Mouse (Mus musculus): ENCODE data around the gene Gm7995.
"Not testable (repeated sequence)": the region's sequence is repeated elsewhere in the genome, so short reads cannot be mapped to it uniquely, and the experiment has no call there.

Gm7995 gene

GRCm38 (mm10) chr14:42309910-42310309 is at the start of gene Gm7995:
Gene Gm7995 (plus strand): TSS chr14:42310210.
- DNase-seq (ENCODE audit: low spot score), result not testable (repeated sequence)

GRCm38 (mm10) chr14:42297258-42297657 is 12.8 kb upstream of the Gm7995 start, which contains the start of gene Gm9611:
Gene Gm9611 (minus strand): TSS chr14:42297358.
- DNase-seq (ENCODE audit: low spot score), result not testable (repeated sequence)

Measured in embryo, embryonic 10.5 days (tissue).